Mouse (Mus musculus): Measurements from ENCODE around the gene Prkn.
A peak's percentile ranks its signal among the peaks of the same experiment; 100 is the strongest.
"Not testable (repeated sequence)": the region's sequence is repeated elsewhere in the genome, so short reads cannot be mapped to it uniquely, and the experiment has no call there.

Prkn gene

DNA sequence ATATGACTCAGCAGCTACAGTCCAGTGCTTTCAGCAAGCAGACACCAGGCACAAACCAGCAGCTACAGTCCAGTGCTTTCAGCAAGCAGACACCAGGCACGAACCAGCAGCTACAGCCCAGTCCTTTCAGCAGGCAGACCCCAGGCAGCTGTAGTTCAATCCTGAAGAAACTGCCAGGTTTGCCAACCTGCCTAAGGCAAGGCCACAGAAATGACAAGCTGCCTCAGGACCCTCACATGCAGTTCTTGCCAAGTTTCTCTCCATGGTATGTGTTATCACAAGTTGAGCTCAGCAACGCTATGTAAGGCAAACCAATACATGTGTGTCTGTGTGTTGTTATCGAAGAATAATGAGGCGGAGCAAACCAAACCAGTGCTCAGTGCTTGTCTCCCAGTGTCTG is 1091.5 kb downstream of the Prkn start:
- DNase-seq = no peak

DNA sequence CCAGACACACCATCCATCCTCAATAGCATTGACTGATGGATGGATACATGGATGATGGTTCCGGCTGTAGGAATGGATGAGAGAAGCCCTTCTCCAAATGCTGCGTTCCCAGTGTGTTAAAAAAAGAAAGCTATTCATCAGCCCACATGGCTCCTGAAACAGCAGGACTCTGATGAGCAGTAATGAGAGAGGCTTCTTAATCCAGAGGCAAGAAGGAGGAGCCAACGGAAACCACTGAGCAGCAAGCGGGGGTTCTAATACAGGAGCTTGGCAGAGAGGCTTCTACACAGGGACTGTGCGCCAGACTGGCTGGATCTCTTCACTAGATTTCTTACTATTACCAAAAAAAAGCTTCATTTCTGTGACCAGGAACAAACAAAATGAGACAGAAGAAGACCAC is 1093.6 kb downstream of the Prkn start:
- DNase-seq = no peak

DNA sequence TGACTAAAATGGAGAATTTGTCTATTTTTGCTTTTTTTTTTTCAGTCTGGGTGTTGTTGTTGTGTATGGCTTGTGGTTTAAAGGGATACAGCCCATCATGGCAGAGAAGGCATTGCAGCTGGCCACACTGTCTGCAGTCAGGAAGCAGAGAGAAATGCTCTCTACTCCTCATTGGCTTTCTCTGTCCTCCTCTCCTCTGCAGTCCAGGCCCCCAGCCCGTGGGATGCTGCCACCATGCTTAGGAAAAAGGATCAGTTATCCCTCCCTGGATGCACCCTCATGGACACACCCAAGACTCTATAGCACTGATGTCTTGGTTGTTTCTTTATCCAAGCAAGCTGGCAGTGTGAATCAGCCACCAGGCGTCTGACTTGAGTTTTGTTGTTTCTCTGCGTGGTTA is 1107.3 kb downstream of the Prkn start:
- no peak for DNase-seq

DNA sequence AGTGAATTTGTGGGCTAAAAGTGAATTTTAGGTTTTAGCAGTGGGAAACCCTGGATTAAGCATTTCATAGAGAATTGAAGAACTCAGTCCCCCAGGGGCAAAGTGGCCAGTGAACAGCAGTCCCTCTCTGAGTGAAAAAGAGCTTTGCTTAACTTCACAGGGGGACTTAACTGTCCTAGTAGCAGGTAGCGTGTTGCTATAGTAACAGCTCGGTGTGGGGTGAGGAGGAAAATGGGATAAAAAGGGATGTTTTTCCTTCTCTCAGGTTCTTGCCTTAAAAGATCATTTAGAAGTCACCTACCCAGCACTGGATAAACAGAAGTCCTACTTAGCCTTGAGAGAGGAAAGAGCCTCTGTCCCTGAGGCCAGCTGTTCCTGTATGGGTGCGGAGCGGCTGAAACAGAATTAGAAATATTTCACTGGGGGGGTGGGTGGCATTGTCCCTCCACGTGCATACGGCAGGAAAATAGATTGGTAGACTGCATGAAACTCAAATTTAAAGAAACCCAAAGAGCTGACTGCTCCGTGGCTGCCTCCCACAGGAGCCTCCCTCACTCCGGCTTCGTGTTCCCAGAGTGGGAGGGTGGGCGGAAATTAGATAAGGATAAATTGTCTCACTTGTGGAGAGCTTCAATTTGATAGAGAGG is 1109.5 kb downstream of the Prkn start:
- no peak for DNase-seq

DNA sequence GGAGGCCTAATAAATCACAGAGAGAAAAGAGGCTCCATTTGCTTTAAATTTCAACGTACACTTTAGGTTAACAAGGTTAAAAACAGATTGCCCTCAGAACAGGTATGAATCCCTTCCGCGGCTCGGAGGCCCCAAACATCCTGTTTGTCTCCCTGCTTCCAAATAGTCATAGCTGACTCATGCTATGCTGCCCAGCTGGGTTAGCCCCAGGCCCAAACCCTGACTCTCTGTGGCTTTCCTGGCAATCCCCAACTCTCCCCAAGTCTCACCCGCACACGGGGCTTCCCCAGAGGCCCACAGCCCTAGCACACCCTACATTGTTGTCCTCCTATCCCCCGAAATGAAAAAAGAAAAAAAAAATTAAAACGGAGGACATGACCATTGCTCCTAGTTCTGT is 1110.0 kb downstream of the Prkn start:
- DNase-seq = no peak

DNA sequence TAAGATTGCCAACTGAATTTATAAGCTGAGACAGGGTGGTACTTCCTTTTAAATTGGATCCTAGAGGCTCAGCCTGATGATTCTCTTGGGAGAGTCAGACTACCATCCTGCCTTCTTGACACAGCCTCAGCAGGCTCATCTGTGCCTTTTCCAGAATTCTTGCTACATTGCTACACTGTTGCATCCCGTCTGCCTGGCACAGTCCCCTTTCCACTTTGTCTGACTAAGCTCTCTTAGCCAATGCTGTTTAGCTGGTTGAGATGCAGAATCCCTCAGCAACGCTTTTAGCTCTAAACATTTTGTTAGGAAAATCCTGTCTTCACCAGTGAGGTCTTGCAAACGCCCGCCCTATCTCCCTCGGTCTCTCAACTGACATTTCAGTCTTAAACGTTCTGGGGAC is 1115.1 kb downstream of the Prkn start:
- no peak for DNase-seq

DNA sequence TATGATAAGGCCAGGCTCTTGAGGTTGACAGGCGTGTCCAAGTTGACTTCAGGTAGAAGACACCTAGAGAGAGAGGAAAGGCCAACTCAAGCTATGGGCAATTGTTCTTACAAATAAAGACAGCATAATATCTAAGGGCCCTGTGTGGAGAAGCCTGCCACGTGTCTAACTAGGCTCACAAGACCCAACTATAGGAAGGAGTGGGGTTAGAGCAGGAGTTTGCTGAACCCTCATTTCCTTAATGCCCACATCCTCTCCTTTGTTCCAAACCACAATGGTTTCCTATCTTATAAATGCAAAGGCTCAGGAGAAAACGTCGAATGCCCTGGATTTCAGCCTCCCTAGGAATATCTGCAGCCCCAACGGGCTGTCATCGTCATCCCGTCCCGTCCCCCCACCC is 1120.3 kb downstream of the Prkn start:
- DNase-seq = no peak

DNA sequence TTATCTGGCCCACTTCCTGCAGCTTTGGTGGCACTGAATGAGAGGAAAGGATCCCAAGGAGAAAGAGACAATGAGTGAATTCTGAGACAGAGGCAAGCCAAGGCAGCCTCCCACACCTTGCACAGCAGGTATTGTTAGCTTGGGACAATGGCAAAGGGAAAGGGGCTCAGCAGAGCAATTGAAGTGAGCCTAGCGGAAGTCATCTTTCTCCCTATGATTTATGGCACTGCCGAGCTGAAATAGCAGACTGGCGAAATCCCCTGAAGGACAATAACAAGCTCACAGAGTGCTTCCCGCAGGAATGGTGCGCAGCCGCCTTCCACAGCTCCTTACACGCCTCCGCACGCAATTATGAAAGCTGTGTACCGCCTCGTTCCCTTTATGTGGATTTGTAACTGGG is 1122.6 kb downstream of the Prkn start:
- DNase-seq = peak; percentile 30

DNA sequence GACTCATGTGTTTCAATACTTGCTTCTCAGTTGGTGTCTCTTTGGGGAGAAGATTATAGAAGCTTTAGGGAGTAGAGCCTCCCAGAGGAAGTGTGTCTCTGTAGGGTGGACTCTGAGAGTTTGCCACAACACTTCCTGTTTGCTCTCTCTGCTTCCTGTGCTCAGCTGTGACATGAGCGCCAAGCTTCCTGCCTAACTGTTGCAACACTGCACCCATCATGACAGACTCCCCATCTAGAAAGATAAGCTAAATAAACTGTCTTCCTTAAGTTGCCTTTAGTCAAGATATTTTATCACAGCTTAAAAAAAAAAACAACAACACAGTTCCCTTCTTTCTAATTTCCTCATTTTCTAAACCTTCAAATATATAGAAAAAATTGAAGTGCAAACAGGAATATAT is 1130.0 kb downstream of the Prkn start:
- DNase-seq = no peak

DNA sequence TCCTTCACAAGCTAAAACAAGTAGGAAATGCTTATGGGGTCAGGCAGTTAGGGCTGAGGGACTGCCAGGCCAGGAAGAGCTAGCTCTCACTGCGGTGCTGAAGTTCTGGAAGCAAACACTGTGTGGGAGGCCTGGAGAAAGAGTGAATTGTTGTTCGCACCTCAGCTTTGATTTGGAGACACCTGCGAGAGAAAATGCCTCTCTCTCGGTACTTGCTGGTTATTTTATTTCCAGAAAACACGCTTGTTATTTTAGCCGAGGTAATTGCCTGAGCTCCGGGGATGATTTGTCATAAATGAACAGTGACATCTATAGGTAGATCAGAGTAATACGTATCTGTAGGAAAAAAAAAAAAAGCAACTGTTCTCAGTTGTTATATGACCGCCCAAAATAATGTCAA is 1132.4 kb downstream of the Prkn start:
- no peak for DNase-seq

DNA sequence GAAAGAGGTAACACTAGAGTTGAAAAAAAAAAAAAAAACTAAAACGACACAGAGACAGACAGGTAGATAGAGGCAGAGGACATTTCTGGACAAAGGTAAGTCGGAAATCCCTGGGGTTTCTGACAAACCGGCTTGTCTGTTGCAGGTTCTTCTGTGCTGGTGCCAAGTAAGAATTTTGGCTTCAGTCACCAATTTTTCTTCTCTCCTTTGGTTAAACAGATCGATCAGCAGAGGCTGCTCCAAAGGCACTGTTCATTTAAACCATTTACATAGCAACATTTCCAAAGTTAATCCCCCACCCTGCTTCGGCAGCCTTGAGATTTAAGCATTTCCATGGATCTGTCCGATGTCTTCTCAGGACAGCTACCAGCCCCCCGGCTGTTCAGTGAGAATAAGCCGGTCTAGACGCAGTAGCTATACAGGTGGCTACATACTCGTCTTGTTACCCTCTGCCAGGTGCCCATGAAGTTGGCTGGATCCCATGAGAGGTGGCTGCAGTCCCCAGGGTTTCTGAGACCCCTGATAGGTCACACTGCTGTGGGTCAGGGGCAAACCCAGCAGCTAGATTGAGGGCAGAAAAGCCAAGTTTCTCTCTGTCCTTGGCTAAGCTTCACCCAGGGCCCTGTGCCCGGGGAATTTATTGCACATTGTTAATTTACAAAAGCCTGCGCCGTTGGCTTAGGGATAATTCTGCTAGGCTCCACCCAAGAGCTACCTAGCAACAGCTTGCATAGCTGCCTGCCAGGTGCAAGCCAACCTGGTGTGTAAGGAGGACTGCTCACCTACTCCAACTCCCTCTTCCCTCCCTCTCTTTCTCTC is 1133.0 kb downstream of the Prkn start:
- no peak for DNase-seq

DNA sequence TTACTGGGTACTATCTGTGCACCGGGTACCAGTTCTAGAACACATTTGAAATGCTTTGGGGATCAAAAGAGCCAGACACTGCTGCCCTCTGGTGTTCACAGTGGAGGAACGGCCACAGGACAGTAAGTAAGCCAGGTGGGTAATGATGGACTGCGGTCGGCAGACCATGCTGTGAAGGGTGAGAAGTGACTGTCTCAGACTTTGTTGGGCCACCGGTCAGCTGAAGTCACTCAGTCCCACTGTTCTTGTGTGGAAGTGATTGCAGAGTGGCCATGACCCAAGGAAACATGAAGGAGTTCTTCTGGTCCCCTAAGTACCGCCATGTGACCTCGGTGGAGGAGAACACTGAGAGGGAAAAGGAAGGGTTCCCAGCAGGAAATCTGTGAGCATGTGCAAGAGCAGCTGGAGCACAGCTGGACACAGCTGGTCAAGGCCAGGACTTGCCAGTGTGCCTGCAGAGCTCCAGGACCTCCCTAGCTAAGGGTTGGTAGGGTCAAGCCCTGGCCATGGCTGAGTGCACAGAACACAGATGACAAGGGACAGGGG is 1135.0 kb downstream of the Prkn start:
- DNase-seq = peak; percentile 53

DNA sequence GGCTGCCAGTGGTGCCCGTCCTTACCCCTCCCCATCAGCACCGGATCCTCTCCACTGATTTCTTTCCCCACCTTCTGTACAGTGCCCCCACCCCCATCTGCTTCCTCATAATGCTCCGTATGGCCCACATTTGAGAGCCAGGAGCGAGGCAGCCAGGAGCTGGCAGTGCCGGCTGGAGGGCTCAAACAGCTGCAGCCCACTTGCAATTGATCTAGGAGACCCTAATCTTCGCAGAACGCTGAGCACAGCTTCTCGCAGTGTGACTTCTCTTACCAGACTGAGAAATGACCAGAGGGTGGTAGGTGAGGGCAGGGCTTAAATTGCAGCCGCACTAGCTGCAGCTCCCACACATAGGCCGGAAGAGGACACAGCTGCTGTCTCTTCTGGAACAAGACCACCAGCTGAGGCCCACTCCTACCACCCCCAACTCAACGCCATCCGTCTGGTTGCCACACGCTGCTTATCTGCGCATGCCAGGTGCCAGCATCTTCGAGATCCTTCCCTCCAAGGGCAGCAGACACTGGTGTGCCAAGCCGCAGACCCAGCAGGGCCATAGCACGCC is 1138.2 kb downstream of the Prkn start:
- DNase-seq = no peak

DNA sequence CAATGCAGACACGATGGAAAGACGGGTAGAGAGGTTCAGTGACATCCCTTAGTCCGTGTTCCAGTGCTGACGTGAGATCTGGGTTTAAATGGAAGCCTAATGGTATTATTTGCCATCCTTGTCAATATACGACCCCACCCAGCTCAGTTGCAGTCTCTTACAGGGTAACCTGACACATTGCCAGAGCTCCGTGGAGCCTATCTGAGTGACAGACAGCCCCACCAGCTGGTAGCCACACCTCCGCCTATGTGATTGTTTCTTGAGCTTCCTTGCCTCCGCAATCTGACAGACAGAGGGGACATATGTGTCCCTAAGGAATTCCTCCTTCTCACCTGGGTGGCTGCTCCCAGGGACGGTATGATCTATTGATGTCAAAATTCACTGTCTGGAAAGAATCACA is 1141.5 kb downstream of the Prkn start:
- no peak for DNase-seq

DNA sequence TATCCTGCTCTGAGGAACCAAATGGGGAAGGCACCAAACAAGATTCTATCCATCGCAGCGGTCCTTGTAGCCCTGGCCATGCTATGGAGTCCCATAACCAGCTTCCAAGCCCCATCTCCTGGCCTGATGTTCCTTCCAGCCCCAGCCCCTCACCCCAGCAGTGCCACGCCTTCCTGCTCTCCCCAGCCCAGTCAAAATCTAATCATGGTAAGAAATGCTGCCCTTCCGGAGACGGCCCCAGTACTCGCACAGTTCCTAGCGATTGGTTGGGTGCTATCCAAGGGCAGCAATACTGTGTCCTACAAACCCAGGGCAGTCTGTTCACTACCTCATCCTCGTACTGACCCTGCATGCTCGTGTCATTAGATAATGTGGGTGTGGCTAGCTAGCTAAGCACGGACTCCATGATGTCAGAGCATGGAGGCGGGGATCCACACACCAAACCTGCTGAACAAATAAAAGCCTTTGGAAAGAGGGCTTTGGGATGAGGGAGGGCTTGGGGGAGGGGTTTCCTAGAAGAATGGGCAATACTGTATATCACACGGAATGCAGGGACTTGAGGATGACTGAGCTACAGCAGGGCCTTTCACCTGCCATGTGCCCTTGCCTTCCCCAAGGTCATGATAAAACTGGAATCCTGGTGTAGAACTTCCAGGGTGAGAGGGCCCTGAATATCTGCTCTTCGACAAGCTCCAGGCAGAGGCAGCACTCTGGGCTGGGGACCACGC is 1148.1 kb downstream of the Prkn start:
- no peak for DNase-seq

DNA sequence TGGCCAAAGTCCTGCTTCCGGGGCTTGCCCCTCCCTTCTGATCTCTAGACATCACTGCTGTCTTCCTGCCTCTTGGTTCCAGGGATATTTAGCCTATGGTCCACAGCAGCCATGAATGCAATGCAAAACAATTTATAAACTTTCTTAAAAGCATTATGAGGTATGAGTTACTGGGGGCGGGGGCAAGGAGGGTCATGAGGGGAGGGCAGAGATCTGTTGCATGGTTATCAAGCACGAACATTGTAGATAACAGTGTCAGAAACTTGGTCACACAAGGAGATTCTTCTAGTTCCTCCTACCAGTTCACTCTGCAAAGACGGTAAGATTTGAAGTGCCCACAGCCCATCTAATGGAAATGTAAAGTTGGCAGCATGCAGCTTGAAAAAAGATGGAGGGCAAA is 1149.1 kb downstream of the Prkn start:
- DNase-seq = no peak

DNA sequence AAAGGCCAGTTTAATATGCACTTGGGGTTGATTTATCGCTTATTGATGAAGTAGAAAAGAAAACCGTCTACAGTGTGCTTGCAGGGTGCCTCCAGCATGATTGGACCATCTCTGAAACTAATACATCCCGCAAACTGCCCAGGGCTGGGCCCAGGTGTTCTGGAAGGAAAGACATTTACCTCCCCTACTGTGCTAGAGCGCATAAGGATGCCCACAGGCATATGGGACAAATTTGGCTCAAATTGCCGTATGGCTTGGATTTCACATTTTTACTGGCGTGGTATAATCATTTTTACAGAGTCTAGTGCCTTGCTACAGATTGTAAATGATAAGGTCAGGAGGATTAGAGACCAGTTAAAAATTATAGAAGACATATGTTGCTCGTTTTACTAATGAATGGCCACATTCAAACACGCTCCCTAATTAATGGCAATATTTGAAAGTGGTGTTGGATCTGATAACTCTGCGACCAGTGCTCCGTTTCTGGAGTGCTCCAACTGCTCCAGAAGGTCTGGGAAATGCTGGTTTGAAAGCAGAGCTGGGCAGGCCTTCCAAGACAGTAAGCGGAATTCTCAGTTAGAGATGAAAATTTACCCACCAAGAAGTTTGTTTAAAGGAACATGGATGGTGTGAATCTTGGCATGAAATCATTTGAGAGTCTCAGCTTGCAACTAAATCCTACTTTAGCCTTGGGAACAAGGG is 1150.4 kb downstream of the Prkn start:
- DNase-seq = no peak

DNA sequence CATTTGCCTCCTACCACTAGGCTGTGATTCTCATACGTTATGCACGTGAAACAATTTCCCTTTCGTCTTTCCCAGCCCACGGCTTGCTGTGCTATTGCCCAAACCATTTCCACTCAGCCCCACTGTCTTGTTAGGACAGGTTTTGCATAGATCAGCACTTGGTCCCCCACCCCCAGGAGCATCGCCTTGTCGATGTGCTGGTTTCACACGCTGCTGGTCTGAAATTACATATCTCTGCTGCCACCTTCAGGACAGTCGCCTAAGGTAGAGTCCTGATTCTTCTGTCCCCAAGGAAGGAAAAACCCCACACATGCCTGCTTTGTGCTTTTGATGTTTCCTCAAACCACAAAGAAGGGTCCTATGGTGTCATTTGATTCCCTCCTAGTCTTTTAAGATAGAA is 1153.1 kb downstream of the Prkn start:
- DNase-seq = peak; percentile 73

DNA sequence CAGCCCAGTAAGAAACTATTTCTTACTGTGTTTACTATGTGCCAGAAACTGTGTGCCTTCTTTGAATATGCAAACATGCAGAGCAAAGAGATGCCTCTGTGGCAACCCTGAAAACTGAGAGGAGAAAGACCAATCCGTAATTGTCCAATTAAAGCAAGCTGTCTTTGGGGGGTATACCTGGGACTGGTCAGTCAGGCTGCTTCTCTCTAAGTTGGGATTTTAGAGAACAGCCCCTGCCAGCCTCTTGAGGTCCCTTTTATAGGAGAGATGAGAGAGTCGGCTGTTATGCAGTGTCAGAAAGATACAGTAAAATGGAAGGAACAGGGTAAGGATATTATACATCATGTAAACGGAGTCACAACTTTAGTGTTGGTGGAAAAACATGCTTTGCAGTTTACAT is 1154.1 kb downstream of the Prkn start:
- no peak for DNase-seq

DNA sequence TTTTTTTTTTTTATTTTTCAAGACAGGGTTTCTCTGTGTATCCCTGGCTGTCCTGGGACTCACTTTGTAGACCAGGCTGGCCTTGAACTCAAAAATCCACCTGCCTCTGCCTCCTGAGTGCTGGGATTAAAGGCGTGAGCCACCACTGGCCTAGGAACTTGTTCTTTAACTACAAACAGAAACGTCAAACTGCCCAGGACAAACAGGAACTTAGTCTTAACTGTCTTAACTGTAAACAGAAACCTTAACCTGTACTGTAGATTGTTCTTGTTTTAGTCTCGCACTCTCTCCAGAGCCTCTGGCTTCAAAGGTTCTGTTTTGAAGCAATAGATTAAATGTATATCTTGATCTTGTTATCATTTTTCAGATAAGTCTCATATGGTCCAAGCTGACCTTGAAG is 1154.6 kb downstream of the Prkn start:
- DNase-seq = not testable (repeated sequence)

DNA sequence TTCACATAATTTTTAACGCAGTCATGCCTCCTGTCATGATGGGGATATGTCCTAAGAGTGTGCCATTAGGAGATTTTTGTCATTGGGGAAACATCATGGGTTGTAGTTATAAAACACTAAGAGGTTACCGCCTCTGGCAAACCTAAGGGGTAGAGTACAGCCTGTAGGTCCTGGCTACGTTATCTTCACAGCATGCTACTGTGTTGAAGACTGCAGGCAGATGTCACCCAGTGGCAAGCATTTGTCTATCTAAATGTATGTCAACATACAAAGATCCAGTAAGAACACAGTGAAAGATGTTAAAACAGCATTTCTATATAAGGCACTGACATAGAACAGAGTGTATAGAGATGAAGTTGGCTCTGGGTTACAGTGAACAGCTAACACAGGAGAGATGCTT is 1155.3 kb downstream of the Prkn start:
- DNase-seq = no peak

DNA sequence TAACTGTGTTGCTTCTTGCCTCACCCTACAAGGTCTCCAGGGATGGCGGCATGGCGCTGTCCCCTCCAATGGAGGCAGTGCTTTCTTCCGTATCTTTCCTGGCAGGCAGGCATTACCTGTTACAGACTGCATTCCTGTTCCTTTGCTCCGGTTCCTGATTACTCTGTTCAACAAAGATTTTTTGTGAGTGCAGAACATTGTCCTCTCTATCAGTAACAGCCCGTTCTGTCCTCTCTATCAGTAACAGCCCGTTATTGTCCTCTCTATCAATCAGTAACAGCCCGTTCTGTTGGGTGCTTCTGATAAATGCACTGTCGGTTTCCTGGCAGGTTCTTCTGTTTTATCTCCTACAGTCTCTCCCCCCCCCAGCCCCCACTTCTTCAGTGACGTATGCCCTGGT is 1156.1 kb downstream of the Prkn start:
- DNase-seq = no peak

DNA sequence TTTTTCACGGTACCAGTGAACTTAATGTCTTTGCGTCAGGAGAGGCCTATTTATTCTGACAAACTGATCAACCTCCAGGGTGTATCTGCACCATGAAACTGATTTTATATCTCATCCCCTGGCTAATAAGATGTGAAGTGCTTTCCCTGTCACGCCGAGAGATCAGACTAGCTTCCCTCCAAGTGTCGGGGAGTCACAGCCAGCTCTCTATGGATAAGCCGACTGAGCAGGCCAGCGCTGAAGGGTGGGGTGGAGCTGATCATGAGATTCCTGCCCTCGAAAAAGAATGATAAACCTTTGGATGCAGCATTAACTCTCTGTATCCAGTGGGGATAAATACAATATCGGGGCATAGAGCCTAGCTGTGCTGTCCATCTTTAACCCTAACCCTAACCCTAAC is 1160.1 kb downstream of the Prkn start:
- DNase-seq = no peak

Measured in right cerebral cortex, postnatal 4 days (tissue).